17 mouse cellular contexts compared by ENCODE assay signal in the genomic region with DNA sequence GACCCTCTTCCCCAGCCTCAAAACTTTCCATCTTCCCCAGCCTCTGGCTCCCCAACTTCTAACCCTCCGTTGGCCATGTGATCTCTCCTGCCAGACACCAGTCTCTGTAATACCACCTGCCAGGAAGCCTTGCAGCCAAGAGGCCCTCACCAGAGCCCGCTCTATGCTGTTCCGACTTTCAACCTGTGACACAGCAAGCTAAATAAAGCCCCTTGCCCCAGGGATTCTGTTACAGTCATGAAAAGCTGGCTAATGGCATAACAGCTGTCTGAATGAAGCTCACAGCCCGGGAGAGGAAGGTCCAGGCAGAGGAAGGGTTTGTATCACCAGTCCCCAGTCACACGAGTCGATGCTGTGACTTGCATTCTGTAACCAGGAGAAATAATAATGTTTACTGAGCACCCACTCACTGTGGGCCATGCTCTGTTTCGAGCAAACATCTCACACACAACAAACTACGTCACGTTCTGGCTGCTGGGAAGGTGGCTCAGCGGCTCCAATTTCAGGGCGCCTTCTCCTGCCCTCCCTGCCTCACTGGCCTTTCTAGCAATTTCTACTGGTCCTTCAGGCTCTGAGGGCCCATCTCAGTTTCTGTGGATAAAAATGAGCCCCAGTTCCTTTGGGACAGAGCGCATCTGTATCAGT. TPM values are rescaled to one million over a fixed set of nuclear protein-coding genes. Genes with fewer than 3 reads are reported as not detected.
DNase-seq lines count a peak whose midpoint lies in the region; TF ChIP-seq lines count a peak whose summit lies in the region.
"Had no signal": no experiment of that assay in that cellular context is flagged by ENCODE, and none has a peak within 500 bp of the region (broad histone marks: within the 10 kb centered on the region; RNA-seq: fewer than 3 reads in every experiment).

No protein-coding gene starts in this region.

- no peak for TF ChIP-seq CTCF in left cerebral cortex, adult 2 months (IDR thresholded peaks at IDR 0.05)

- peak; percentile 78 for DNase-seq in gastrocnemius, adult 18-20 months (ENCODE audit: low spot score)
- DNase-seq in gastrocnemius, postnatal 10 days, result no peak
- DNase-seq in left cerebral cortex, adult 2 months (ENCODE audit: extremely low spot score in 1 of 2, low spot score in 2 of 2), result no peak
- no peak for DNase-seq in left cerebral cortex, postnatal 4 days
- peak; percentile 57 for DNase-seq in brain, adult 2 months (ENCODE audit: low read depth, low spot score)
- peak; percentile 82 for DNase-seq in skeletal muscle tissue, adult 2 months (ENCODE audit: low read depth, low spot score)
- no peak for DNase-seq in cerebellum, postnatal 36 days
- DNase-seq: cerebellum, adult 2 months; kidney, adult 8-10 months; kidney, postnatal 25 days; thymus, postnatal 14 days had no signal

- peak overlapping the region; percentile 53 for H3K27ac ChIP-seq in left cerebral cortex, adult 2 months
- H3K27ac ChIP-seq: embryonic facial prominence, embryonic 12.5 days; limb, embryonic 12.5 days; liver, embryonic 14.5 days; lung, embryonic 15.5 days; midbrain, embryonic 13.5 days; neural tube, embryonic 15.5 days had no signal

- no peak overlapping the region for H3K4me3 ChIP-seq in left cerebral cortex, adult 2 months
- H3K4me3 ChIP-seq: embryonic facial prominence, embryonic 12.5 days; limb, embryonic 12.5 days; lung, embryonic 15.5 days; midbrain, embryonic 13.5 days; neural tube, embryonic 15.5 days had no signal

- intact Hi-C loops in left cerebral cortex, adult 2 months (cut with DNase I), result no loop called here
- intact Hi-C loops in left cerebral cortex, postnatal 4 days (cut with DNase I), result no loop called here

RNA-seq across cellular contexts. Expression of gene Znfx1, which starts 57.5 kb away (rescaled TPM):
- total RNA-seq in gastrocnemius, adult 18-20 months (2021), result 10 to 100 TPM; 25.7 to 26.8 TPM
- 10 to 100 TPM; 13.5 to 16.2 TPM for total RNA-seq in gastrocnemius, postnatal 10 days (2021)
- 10 to 100 TPM; 76.7 to 80.7 TPM for total RNA-seq in left cerebral cortex, adult 2 months (2021)
- total RNA-seq in left cerebral cortex, postnatal 4 days (2021), result 10 to 100 TPM; 30.3 to 32.1 TPM

Comparison
In these comparisons a context has a peak if more than half of its experiments do, and no peak if none do; other contexts are left out.
1. DNase-seq: peak in gastrocnemius, adult 18-20 months (single experiment), brain, adult 2 months (single experiment) and skeletal muscle tissue, adult 2 months (single experiment); none in gastrocnemius, postnatal 10 days (single experiment), left cerebral cortex, adult 2 months (0 of 2), left cerebral cortex, postnatal 4 days (single experiment) and cerebellum, postnatal 36 days (0 of 2).